Mouse (Mus musculus): ENCODE measurements around the gene Alkbh1. TPM values are rescaled to one million over a fixed set of nuclear protein-coding genes. Genes with fewer than 3 reads are reported as not detected.

Gene Alkbh1
- total RNA-seq, 2 experiments from 2014 or later = 47.1 to 57.2 TPM

DNA sequence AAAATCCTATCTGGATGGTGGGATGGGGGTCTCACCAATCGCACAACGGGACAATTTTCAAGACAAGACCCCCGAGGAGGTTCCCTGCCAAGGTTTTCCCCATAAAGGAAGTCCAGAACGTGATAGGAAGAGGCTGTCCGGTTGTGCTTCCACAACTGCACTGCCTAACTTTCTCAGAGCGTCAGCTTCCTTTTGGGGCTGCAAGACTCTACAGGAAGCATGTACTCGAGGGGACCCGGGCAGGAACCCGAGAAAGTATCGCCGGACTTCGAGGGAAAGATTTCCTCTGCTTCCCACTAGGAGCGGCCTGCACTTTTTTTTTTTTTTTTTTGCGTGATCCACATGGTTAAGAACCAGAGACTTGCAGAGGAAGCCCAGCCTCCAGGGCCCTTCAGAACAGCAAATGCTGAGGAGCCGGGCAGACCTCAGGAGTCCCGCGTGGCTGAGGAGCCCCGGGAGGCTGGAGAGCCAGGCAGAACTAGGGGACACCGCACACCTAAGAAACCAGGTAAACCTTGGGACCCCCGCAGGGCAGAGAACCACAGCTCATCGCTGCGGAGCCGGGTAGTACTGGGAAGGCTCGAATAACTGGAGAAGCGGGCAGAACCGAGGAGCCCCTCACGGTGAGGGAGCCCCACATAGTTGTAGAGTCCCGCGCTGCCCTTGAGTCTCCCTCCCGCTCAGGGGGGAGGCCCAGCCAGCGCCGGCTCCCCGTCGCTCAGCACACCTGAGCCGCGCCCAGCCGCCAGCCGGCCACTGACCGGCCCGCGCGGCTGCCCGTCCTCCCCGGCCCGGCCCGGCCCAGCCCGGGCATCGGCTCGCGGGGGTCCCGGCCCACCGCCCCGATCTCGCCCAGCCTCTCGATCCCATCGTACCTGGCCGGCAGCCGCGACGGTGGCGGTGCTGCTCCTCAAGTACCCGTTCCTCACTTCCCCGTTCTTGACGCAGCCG is 56.4 kb downstream of the Alkbh1 start:
- peak; percentile 8 for ATAC-seq (replicated peaks; ENCODE audit: poor library complexity)

DNA sequence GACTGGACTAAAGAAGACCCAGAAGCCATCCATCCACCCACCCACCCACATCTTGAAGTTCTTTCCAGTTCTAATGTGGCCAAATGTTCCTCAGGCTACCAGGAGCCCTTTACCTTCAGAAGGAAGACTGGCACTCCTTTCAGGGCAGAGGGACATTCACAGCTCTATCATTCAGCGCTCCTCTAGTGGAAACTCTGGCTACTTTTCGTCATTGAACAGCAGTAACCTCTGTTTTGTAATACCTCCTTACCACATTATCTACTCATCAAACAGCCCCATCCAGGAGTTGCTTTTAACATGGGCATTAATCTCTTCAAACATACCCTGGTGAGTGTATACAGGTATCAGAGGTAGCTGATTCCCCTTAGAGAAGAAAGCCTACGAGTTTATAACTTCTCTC is 58.8 kb downstream of the Alkbh1 start:
- no peak for ATAC-seq (replicated peaks; ENCODE audit: poor library complexity)

DNA sequence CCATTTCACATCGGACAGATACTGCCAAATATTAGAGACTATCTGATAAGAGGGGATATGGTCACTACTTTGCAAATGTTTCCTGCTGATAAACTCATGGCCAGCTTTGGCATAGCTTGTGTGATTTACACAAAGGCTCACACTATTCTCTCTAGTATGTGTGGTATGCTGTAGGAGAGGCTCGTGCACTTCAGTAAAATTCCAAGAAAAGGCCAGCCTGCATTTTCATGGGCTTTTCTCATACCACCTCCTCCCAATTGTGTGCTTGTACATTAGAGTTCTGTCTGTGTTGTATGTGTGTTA is 62.5 kb downstream of the Alkbh1 start:
- peak; percentile 5 for ATAC-seq (replicated peaks; ENCODE audit: poor library complexity)

DNA sequence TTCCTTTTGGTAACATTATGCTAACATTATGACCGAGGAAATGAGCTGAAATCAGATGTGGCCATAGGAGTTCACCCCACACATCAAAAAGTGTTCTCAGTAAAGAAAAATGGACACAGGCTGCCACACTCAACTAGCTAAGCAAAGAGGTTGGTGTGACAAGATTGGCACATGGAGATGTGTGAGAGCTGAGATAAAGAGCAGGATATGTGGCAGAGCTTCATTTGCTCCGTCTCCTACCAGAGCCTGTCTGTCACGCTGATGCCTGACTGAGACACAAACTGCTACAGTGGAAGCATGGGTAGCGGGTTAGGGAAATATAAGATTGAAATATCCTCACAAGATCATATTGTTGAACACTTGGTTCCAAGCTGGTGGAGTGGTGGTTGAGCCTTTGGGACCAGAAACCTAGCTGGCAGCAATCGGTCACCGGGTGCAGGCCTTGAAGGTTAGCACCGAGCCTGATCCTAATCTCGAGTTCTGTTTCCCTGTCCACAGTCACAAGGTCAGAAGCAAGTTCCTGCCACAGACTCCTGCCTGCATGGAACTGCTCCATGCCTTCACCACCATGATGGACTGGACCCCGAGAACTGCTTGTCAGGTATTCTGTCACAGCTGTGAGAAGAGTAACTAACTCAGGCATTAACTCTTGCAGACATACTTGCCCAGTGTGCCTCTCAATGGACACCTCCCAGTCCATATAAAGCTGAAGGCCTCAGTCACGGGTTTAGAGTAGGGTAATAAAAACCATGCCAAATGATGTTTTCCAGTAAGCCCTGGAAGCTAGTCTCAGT is 63.0 kb downstream of the Alkbh1 start:
- ATAC-seq (replicated peaks; ENCODE audit: poor library complexity) = peak; percentile 71

DNA sequence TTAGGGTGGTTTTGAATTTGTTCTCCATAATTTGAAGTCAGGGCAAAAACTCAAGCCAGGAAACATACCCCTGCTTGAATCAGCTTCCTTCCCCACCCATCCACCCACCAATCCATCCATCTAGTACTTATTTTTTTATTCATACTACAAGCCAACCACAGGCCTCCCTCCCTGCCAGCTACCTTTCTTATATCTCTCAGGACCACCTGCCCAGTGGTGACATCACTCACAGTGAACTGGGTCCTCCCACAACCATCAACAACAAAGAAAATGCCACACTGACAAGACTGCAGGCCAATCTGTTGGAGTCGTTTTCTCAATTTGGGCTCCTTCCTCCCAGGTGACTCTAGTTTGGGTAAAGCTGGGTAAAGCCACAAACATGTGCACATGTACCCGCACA is 64.3 kb downstream of the Alkbh1 start:
- ATAC-seq (replicated peaks; ENCODE audit: poor library complexity) = peak; percentile 32

Other genes with a start within 250 kb of the Alkbh1 start
- gene Samd15, start 244.3 kb downstream of the Alkbh1 start, total RNA-seq (2015) = 0.61 and 1.2 TPM in 2 replicates
- gene Samd15, start 244.3 kb downstream of the Alkbh1 start, total RNA-seq (2017) = 0.47 and 0.75 TPM in 2 replicates
- 5.9 and 7.0 TPM in 2 replicates for gene Tmed8, start 243.6 kb downstream of the Alkbh1 start, total RNA-seq (2015)
- 6.5 and 7.5 TPM in 2 replicates for gene Tmed8, start 243.6 kb downstream of the Alkbh1 start, total RNA-seq (2017)
- gene Noxred1, start 205.3 kb downstream of the Alkbh1 start, total RNA-seq (2015) = 0.30 TPM in 1 of 2 replicates, not detected in the other
- 0.24 and 0.50 TPM in 2 replicates for gene Noxred1, start 205.3 kb downstream of the Alkbh1 start, total RNA-seq (2017)
- gene Vipas39, start 177.8 kb downstream of the Alkbh1 start, total RNA-seq (2015) = 40.1 and 42.7 TPM in 2 replicates
- gene Vipas39, start 177.8 kb downstream of the Alkbh1 start, total RNA-seq (2017) = 24.7 and 29.4 TPM in 2 replicates
- 97.9 and 114 TPM in 2 replicates for gene Ahsa1, start 177.5 kb downstream of the Alkbh1 start, total RNA-seq (2015)
- 313 and 335 TPM in 2 replicates for gene Ahsa1, start 177.5 kb downstream of the Alkbh1 start, total RNA-seq (2017)
- not detected in 2 replicates for gene Ism2, start 144.3 kb downstream of the Alkbh1 start, total RNA-seq (2015)
- gene Ism2, start 144.3 kb downstream of the Alkbh1 start, total RNA-seq (2017) = not detected in 2 replicates
- 199 and 210 TPM in 2 replicates for gene Sptlc2, start 55.7 kb downstream of the Alkbh1 start, total RNA-seq (2015)
- 128 and 138 TPM in 2 replicates for gene Sptlc2, start 55.7 kb downstream of the Alkbh1 start, total RNA-seq (2017)
- 111 and 120 TPM in 2 replicates for gene Slirp, start 121 bp downstream of the Alkbh1 start, total RNA-seq (2015)
- gene Slirp, start 121 bp downstream of the Alkbh1 start, total RNA-seq (2017) = 49.4 and 79.7 TPM in 2 replicates
- 54.8 and 56.1 TPM in 2 replicates for gene Snw1, start 28.3 kb upstream of the Alkbh1 start, total RNA-seq (2015)
- gene Snw1, start 28.3 kb upstream of the Alkbh1 start, total RNA-seq (2017) = 173 and 192 TPM in 2 replicates
- not detected in 2 replicates for gene Gm5788, start 50.7 kb upstream of the Alkbh1 start, total RNA-seq (2015)
- gene Gm5788, start 50.7 kb upstream of the Alkbh1 start, total RNA-seq (2017) = not detected in 2 replicates
- gene Gm8300, start 70.3 kb upstream of the Alkbh1 start, total RNA-seq (2015) = not detected in 2 replicates
- not detected in 2 replicates for gene Gm8300, start 70.3 kb upstream of the Alkbh1 start, total RNA-seq (2017)
- not detected in 2 replicates for gene Oog1, start 158.7 kb upstream of the Alkbh1 start, total RNA-seq (2015)
- not detected in 2 replicates for gene Oog1, start 158.7 kb upstream of the Alkbh1 start, total RNA-seq (2017)
- gene Gm4027, start 174.9 kb upstream of the Alkbh1 start, total RNA-seq (2015) = not detected in 2 replicates
- not detected in 2 replicates for gene Gm4027, start 174.9 kb upstream of the Alkbh1 start, total RNA-seq (2017)
- gene Gm16381, start 200.6 kb upstream of the Alkbh1 start, total RNA-seq (2015) = not detected in 2 replicates
- gene Gm16381, start 200.6 kb upstream of the Alkbh1 start, total RNA-seq (2017) = not detected in 2 replicates

Measured in megakaryocyte progenitor cell, adult 5-6 weeks (primary cell).